Comparison of ENCODE assay signal across 51 mouse cellular contexts in the genomic region with DNA sequence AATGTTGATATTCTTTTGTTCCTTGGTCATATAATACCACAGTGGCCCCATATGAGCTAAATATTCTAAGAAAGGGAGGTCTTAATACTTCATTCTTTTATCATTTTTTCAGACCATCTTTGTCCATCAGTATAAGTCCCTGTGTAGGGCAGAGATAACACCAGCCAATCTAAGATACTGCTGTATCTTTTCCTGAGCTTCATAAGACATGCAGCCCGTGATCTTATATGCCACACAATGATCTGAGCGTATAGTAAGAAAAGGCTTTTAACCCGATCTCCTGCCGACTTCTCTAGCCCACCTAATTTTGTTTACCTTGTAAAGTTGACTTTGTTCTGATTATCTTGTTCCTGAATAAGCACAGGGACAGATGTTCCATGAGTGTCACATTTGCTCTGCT. TPM values are rescaled to one million over a fixed set of nuclear protein-coding genes. Genes with fewer than 3 reads are reported as not detected.
"Had no signal": no experiment of that assay in that cellular context is flagged by ENCODE, and none has a peak within 500 bp of the region (broad histone marks: within the 10 kb centered on the region; RNA-seq: fewer than 3 reads in every experiment).

No protein-coding gene starts in this region.

- H3K4me3 ChIP-seq: heart, embryonic 10.5 days; heart, embryonic 12.5 days; heart, embryonic 13.5 days; heart, embryonic 15.5 days; hindbrain, embryonic 10.5 days; hindbrain, embryonic 12.5 days; hindbrain, embryonic 13.5 days; hindbrain, embryonic 15.5 days; intestine, embryonic 15.5 days; kidney, embryonic 15.5 days; layer of hippocampus, adult 2 months; left cerebral cortex, adult 2 months had no signal

- H3K36me3 ChIP-seq: heart, embryonic 10.5 days; heart, embryonic 12.5 days; heart, embryonic 13.5 days; heart, embryonic 15.5 days; hindbrain, embryonic 10.5 days; hindbrain, embryonic 12.5 days; hindbrain, embryonic 13.5 days; hindbrain, embryonic 15.5 days; intestine, embryonic 15.5 days; kidney, embryonic 15.5 days had no signal

- H3K27me3 ChIP-seq: hindbrain, embryonic 12.5 days; hindbrain, embryonic 13.5 days; hindbrain, embryonic 15.5 days; intestine, embryonic 15.5 days had no signal

- ATAC-seq: hindbrain, embryonic 16.5 days; hindbrain, postnatal 0 days; inflammation-experienced regulatory T-cells, adult 6 months; intestine, embryonic 15.5 days; intestine, embryonic 16.5 days; intestine, postnatal 0 days had no signal

- H3K4me1 ChIP-seq: heart, embryonic 10.5 days; heart, embryonic 12.5 days; heart, embryonic 13.5 days; heart, embryonic 15.5 days; hindbrain, embryonic 10.5 days; hindbrain, embryonic 12.5 days; hindbrain, embryonic 13.5 days; hindbrain, embryonic 15.5 days; intestine, embryonic 15.5 days; kidney, embryonic 15.5 days had no signal

- DNase-seq: heart, postnatal 10 days; heart, postnatal 14 days; heart, postnatal 36 days; kidney, adult 11 months; kidney, adult 18-20 months; kidney, adult 2 months; kidney, adult 8-10 months; kidney, adult 9 months; kidney, postnatal 10 days; kidney, postnatal 14 days; kidney, postnatal 25 days; kidney, postnatal 36 days; kidney, postnatal 4 days; layer of hippocampus, adult 9-11 months; layer of hippocampus, postnatal 36 days had no signal

- H3K9me3 ChIP-seq: heart, embryonic 10.5 days; heart, embryonic 12.5 days; heart, embryonic 13.5 days; heart, embryonic 15.5 days; hindbrain, embryonic 10.5 days; hindbrain, embryonic 12.5 days; hindbrain, embryonic 13.5 days; hindbrain, embryonic 15.5 days; intestine, embryonic 15.5 days; kidney, embryonic 15.5 days had no signal

RNA-seq across cellular contexts. Expression of gene Znrf4, which starts 12.7 kb away (rescaled TPM):
- total RNA-seq: heart, postnatal 10 days; heart, postnatal 14 days; heart, postnatal 25 days; heart, postnatal 36 days; hematopoietic stem cell, adult 5-6 weeks; hindbrain, postnatal 0 days; layer of hippocampus, adult 18-20 months; layer of hippocampus, adult 2 months; layer of hippocampus, adult 8-10 months; layer of hippocampus, postnatal 10 days; layer of hippocampus, postnatal 14 days; layer of hippocampus, postnatal 25 days; layer of hippocampus, postnatal 36 days; left cerebral cortex, adult 18-20 months; left cerebral cortex, adult 2 months had no signal
- polyA plus RNA-seq: heart, embryonic 10.5 days; heart, embryonic 11.5 days; heart, embryonic 12.5 days; heart, embryonic 13.5 days; heart, embryonic 14.5 days; heart, embryonic 15.5 days; heart, embryonic 16.5 days; heart, postnatal 0 days; hindbrain, embryonic 10.5 days; hindbrain, embryonic 11.5 days; hindbrain, embryonic 12.5 days; hindbrain, embryonic 13.5 days; hindbrain, embryonic 14.5 days; hindbrain, embryonic 16.5 days; hindbrain, postnatal 0 days; inflammation-experienced regulatory T-cells, adult 6 months; intestine, embryonic 14.5 days; intestine, embryonic 15.5 days; intestine, embryonic 16.5 days; intestine, postnatal 0 days; kidney, embryonic 14.5 days; kidney, embryonic 15.5 days; kidney, embryonic 16.5 days; kidney, postnatal 0 days; large intestine, adult 2 months had no signal

RNA-seq across cellular contexts. Expression of gene Gm20219, which starts 29.2 kb away (rescaled TPM):
- polyA plus RNA-seq: intestine, postnatal 0 days had no signal
